Mouse (Mus musculus) midbrain, embryonic 11.5 days (tissue): ENCODE data around the gene Olah. TPM values are rescaled to one million over a fixed set of nuclear protein-coding genes. Genes with fewer than 3 reads are reported as not detected.

ENCODE experiments used
- ATAC-seq: fragments of 200-750 bp; cut with Nextera tagmentation; 2 replicates; pipeline ENCODE4 v1.8.0; 2017; ENCODE audit warnings: moderate TSS enrichment, moderate library complexity; ENCODE audit not compliant: low FRiP score
- DNase-seq: peaks from one replicate; pipeline ENCODE4 v3.0.0; 2015; ENCODE audit warnings: low spot score; ENCODE audit errors: missing footprints
- H3K27ac ChIP-seq: fragments of 300-500 bp; sonication (generic); 2 replicates; pipeline ENCODE4 v1.5.1; 2014; ENCODE audit warnings: low read depth, low read length
- H3K27me3 ChIP-seq: fragments of 300-500 bp; sonication (generic); 2 replicates; pipeline ENCODE4 v1.6.1; 2014; ENCODE audit warnings: mild to moderate bottlenecking, low read length, moderate library complexity, mixed read lengths; ENCODE audit not compliant: control insufficient read depth, insufficient read depth
- H3K36me3 ChIP-seq: fragments of 300-500 bp; sonication (generic); 2 replicates; pipeline ENCODE4 v1.6.1; 2014; ENCODE audit warnings: mild to moderate bottlenecking, low read length, moderate library complexity, mixed read lengths; ENCODE audit not compliant: control insufficient read depth, insufficient read depth
- H3K4me1 ChIP-seq: fragments of 300-500 bp; sonication (generic); 2 replicates; pipeline ENCODE4 v1.6.1; 2014; ENCODE audit warnings: low read length; ENCODE audit not compliant: control insufficient read depth, insufficient read depth
- H3K4me2 ChIP-seq: fragments of 300-500 bp; sonication (generic); 2 replicates; pipeline ENCODE4 v1.6.1; 2014; ENCODE audit warnings: mild to moderate bottlenecking, moderate library complexity
- H3K4me3 ChIP-seq: fragments of 300-500 bp; sonication (generic); 2 replicates; pipeline ENCODE4 v1.5.1; 2014; ENCODE audit warnings: low read depth, low read length
- H3K9ac ChIP-seq: fragments of 300-500 bp; sonication (generic); 2 replicates; pipeline ENCODE4 v1.6.1; 2014; ENCODE audit warnings: low read length
- H3K9me3 ChIP-seq: fragments of 300-500 bp; sonication (generic); 2 replicates; pipeline ENCODE4 v1.6.1; 2016; ENCODE audit warnings: low read length; ENCODE audit not compliant: control insufficient read depth
- whole genome bisulfite sequencing: fragments of 180-500 bp; shearing (Covaris S2); extraction: QIAGEN DNeasy Blood & Tissue Kit; methylation state at CpG from one replicate; pipeline ENCODE4 v1.1.7; 2014; 5-methylcytosine and 5-hydroxymethylcytosine counted together
- polyA plus RNA-seq: library from polyadenylated mRNA; unstranded; fragments of >200 nt; fragmentation: Nextera tagmentation; extraction: Ambion mirVana; gene quantifications from 2 replicates; pipeline ENCODE4 v1.2.1, GENCODE M21; 2014

The Olah gene
- polyA plus RNA-seq, 1 experiment from 2014 or later, result not detected

DNA sequence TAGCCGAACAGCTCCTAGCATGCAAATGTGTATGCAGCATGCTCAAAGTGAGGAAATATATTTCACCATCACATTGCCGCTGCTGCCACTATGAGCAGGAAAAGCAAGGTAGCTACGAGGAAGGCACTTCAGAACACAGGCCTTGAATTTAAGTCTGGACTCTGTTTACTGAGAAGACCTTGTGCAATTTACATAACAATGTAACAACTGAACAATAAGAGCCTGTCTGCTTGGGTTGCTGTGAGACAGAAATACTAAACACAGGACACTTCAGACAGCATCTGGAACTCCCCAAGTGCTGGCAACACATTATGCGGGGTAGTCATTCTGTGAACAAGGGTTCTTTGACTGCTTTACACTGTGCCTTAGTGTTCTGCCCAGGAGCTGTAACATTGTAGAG lies 23.1 kb upstream of the Olah start:
- 41% methylated on average over 4 of the region's 4 CpGs for WGBS
- Histone ChIP-seq H3K4me1 (peaks cover 13% of the 10 kb centered on the region), H3K9me3 (no peaks in the 10 kb centered on the region), H3K36me3 (no peaks in the 10 kb centered on the region), H3K27ac (peak overlapping the region; percentile 0), H3K27me3 (peaks cover 6% of the 10 kb centered on the region; the same call in 1 of the 2 replicates), H3K9ac (peak overlapping the region; percentile 21; the same call in 1 of the 2 replicates), H3K4me2 (no peak overlapping the region), H3K4me3 (no peak overlapping the region)
- ATAC-seq (peak; percentile 40; the same call in 1 of the 2 replicates), DNase-seq (peak; percentile 84)

DNA sequence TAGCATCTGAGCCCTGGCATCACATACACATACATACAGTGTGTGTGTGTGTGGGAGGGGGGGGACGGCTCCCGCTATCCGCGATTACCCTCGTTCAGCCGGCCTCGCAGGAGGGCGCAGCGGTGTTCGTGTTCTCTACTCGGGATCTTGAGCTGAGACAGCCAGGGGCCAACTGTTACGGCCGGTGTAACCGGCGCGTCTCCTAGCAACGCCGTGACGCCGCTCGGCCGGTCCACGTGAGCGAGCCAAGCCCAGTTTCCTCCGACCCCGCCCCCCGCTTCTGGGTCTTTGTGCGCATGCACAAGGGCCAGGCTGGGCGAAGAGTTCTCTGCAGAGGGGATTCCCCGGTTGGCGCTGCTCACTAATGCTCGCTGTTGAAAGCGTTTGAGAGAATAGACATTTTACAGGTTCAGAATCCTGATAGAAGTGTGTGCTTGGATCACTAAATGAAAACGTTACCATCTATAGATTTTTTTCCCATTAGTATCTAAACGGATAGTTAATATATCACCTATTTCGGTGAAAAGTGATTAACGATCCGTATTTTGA lies 21.9 kb upstream of the Olah start:
- Histone ChIP-seq H3K9me3 (no peaks in the 10 kb centered on the region), H3K9ac (peak overlapping the region; percentile 29; the same call in 1 of the 2 replicates), H3K27me3 (peaks cover 6% of the 10 kb centered on the region; the same call in 1 of the 2 replicates), H3K27ac (no peak overlapping the region), H3K4me3 (peak overlapping the region; percentile 31), H3K4me2 (peak overlapping the region; percentile 48), H3K4me1 (peaks cover 7% of the 10 kb centered on the region; the same call in 1 of the 2 replicates), H3K36me3 (no peaks in the 10 kb centered on the region)
- peak; percentile 99 for DNase-seq
- ATAC-seq, result peak; percentile 95
- WGBS, result 3% methylated on average over 38 of the region's 38 CpGs

DNA sequence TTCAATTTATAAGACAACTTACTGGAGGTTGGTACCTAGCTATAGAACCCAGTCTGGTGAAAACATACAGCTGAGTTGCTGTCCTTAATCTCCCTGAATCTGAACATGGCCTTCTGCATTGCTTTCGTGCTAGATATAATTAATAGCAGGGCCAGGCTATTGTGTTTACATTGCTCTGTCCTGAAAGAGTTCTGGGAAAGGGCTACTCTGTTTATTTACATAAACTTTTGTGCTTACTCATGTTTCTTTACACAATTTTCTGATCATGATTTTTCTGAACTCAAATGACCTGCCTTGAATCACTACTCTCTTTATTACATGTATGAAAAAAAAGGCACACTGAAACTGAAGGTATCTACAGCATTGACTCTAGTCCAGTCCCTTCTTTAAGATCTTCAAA lies 18.7 kb upstream of the Olah start:
- H3K9ac ChIP-seq, result no peak overlapping the region
- DNase-seq, result no peak
- no peaks in the 10 kb centered on the region for H3K36me3 ChIP-seq
- H3K27ac ChIP-seq, result no peak overlapping the region
- H3K4me2 ChIP-seq, result no peak overlapping the region
- peaks cover 7% of the 10 kb centered on the region; the same call in 1 of the 2 replicates for H3K4me1 ChIP-seq
- H3K4me3 ChIP-seq, result no peak overlapping the region
- no peaks in the 10 kb centered on the region for H3K9me3 ChIP-seq
- no peak for ATAC-seq
- WGBS, result 75% methylated on average over 1 of the region's 1 CpGs
- H3K27me3 ChIP-seq, result peaks cover 6% of the 10 kb centered on the region; the same call in 1 of the 2 replicates

DNA sequence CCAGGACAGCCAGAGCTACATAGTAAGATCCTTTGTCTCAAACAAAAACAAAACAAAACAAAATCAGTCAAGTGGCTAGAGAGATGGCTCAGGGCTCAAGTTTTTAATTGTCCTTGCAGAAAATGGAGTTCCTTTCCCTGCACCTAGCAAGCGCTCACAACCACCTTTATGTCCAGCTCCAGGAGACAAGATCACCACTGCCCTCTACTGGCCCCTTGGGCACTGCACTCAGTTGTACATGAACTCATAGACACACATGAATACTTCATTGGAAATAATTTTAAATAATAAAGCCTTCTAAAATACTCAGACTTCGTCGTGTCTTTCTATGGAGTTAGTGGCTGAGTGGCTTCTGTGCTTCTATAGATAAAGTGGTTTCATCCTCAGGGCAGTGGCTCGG lies 17.2 kb upstream of the Olah start:
- peak; percentile 96 for DNase-seq
- no peak for ATAC-seq
- 29% methylated on average over 4 of the region's 4 CpGs for WGBS
- Histone ChIP-seq H3K36me3 (no peaks in the 10 kb centered on the region), H3K4me1 (no peaks in the 10 kb centered on the region), H3K27me3 (peaks cover 6% of the 10 kb centered on the region; the same call in 1 of the 2 replicates), H3K9ac (no peak overlapping the region), H3K9me3 (no peaks in the 10 kb centered on the region), H3K4me2 (no peak overlapping the region), H3K27ac (no peak overlapping the region), H3K4me3 (no peak overlapping the region)

DNA sequence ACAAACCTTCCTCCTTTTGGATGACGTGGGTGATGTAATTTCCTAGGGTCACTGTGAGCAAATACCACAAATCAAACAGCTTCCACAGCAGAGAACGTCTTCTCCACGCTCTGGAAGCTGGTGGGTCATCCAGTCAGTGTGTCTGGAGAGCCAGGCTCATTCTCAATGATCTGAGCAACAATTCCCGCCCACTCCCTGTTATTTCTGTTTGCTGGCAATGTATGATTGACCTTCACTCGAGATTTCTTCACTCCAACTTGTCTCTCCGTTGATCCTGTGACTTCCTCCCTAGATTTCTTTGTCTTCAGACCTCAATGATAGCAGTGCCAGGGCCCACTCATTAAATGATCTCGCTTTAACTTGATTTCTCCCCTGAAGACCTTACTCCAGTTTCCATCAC lies 10.7 kb upstream of the Olah start:
- Histone ChIP-seq H3K36me3 (no peaks in the 10 kb centered on the region), H3K27me3 (no peaks in the 10 kb centered on the region), H3K27ac (no peak overlapping the region), H3K9ac (no peak overlapping the region), H3K4me3 (no peak overlapping the region), H3K4me1 (no peaks in the 10 kb centered on the region), H3K4me2 (no peak overlapping the region), H3K9me3 (no peaks in the 10 kb centered on the region)
- WGBS, result 81% methylated on average over 7 of the region's 7 CpGs
- ATAC-seq, result no peak
- no peak for DNase-seq

DNA sequence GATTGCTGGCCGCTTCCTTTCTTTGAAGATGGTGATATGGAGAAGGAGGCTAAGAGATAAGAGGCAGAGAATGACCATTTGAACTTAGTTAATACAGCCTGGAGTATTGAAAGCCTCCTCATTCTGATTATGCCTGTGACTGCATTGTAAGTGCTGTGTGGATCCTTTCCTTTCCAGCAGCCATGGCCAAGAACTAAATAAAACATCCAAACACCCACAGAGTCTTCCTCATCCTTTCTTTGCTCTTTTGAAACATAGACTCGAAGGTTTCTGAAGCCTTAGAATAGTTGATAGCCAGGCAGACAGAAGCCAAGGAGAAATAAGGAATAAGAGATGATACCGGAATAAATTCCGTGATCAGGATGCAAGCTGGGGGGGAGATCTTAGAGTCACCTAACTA lies 9.0 kb upstream of the Olah start:
- H3K27ac ChIP-seq, result no peak overlapping the region
- no peaks in the 10 kb centered on the region for H3K27me3 ChIP-seq
- ATAC-seq (no peak), DNase-seq (no peak)
- H3K9ac ChIP-seq, result no peak overlapping the region
- H3K4me1 ChIP-seq, result no peaks in the 10 kb centered on the region
- H3K4me2 ChIP-seq, result no peak overlapping the region
- no peaks in the 10 kb centered on the region for H3K9me3 ChIP-seq
- 86% methylated on average over 4 of the region's 4 CpGs for WGBS
- no peaks in the 10 kb centered on the region for H3K36me3 ChIP-seq
- no peak overlapping the region for H3K4me3 ChIP-seq

DNA sequence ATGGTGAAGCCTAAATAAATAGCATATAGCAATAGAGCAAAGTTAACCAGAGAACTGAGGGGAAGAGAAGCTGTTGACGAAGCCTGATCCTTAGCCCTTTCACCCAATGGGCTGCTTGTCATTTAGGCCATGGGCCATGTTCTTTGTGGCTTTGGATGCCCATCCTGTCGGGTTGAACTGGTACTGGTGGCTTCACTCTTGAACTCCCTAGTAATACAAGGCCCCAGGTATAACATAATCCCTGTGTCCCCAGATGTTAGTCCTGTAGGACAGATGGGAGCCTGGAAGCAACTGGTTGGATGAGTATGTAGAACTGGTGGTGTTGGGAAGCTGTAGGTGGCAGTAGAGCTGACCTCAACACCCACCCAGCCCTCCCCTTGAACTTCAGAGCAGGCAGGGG lies 5.1 kb downstream of the Olah start:
- no peaks in the 10 kb centered on the region for H3K27me3 ChIP-seq
- WGBS, result 75% methylated on average over 2 of the region's 2 CpGs
- no peaks in the 10 kb centered on the region for H3K36me3 ChIP-seq
- no peak overlapping the region for H3K9ac ChIP-seq
- no peak overlapping the region for H3K4me3 ChIP-seq
- no peak overlapping the region for H3K27ac ChIP-seq
- no peaks in the 10 kb centered on the region for H3K9me3 ChIP-seq
- DNase-seq, result no peak
- H3K4me1 ChIP-seq, result no peaks in the 10 kb centered on the region
- H3K4me2 ChIP-seq, result no peak overlapping the region
- ATAC-seq, result no peak

DNA sequence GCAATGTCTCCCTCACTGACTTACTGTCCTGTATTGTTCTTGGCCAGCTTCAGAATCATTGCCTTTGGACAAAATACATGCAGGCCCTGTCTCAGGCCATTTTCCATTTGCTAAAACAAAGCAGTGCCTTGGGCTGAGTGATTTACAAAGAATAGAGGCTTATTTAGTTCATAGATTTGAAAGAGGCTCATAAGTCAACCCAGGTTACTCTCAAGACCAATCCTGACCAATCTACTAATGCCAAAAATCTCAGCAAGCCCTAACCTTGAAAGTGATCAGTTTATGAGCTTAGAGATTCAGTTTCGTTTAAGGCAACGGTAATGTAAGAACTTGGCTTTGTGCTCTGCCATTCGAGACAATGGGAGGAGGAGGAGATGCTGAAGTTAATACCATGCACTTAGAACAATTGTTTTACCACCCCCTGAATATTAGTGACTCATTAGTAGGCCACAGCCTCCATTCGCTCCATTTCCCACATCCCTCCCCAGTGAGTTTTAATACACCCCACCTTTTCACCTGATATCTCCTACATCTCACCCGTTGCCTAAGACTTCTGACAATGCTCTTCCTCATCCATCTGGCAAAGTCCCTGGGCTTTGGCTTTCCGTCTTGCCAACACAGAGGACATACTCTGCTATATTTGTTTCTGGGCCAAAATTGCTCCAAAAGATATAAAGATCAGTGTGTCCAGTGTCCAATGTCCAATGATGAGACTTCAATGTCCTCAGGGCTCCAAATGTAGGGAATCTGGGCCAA lies 9.7 kb downstream of the Olah start:
- H3K27me3 ChIP-seq, result no peaks in the 10 kb centered on the region
- ATAC-seq (no peak), DNase-seq (no peak)
- no peaks in the 10 kb centered on the region for H3K36me3 ChIP-seq
- H3K4me1 ChIP-seq, result no peaks in the 10 kb centered on the region
- no peak overlapping the region for H3K27ac ChIP-seq
- H3K9ac ChIP-seq, result no peak overlapping the region
- H3K9me3 ChIP-seq, result no peaks in the 10 kb centered on the region
- H3K4me3 ChIP-seq, result no peak overlapping the region
- WGBS, result 84% methylated on average over 6 of the region's 6 CpGs
- H3K4me2 ChIP-seq, result no peak overlapping the region

DNA sequence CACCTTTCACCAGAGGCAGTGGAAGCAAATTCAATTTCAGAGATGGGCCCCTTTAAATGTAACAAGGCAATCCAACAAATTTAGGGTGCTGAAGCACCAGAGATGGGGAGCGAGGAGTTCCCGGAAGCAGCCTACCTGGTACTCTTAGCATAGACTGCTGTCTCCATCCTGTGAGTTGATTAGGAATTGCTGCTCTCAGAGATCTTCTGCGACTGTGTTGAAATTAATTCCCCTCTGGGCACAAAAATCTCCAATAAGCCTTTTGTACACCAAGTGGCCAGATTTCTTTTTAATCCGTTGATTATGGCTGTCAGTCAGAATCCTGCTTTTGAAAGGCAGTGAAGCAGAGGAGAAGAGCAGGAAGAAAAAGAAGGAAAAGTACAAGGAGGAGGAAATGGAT lies 31.9 kb downstream of the Olah start:
- Histone ChIP-seq H3K27me3 (no peaks in the 10 kb centered on the region), H3K4me2 (no peak overlapping the region), H3K36me3 (no peaks in the 10 kb centered on the region), H3K9me3 (no peaks in the 10 kb centered on the region), H3K4me3 (no peak overlapping the region), H3K27ac (no peak overlapping the region), H3K9ac (no peak overlapping the region), H3K4me1 (no peaks in the 10 kb centered on the region)
- no peak for DNase-seq
- WGBS, result 46% methylated on average over 4 of the region's 4 CpGs
- ATAC-seq, result no peak
